8 mouse cellular contexts compared by ENCODE assay signal in genomic region chr2:155819449-155820251, GRCm38 (mm10). TPM values are rescaled to one million over a fixed set of nuclear protein-coding genes. Genes with fewer than 3 reads are reported as not detected.
A peak's percentile ranks its signal among the peaks of the same experiment; 100 is the strongest.
DNase-seq lines count a peak whose midpoint lies in the region; ATAC-seq and TF ChIP-seq lines count a peak whose summit lies in the region.

No protein-coding gene starts in this region.

- peak overlapping the region; percentile 95 for H3K4me3 ChIP-seq in layer of hippocampus, adult 2 months
- H3K4me3 ChIP-seq in bone marrow macrophage, adult 2 months (ENCODE audit: insufficient read depth, low read length), result peak overlapping the region; percentile 16
- H3K4me3 ChIP-seq in forebrain, postnatal 0 days (ENCODE audit: low read depth, low read length), result peak overlapping the region; percentile 54
- H3K4me3 ChIP-seq in neural tube, embryonic 13.5 days, result peak overlapping the region; percentile 56

- no peak for DNase-seq in layer of hippocampus, adult 2 months (ENCODE audit: low spot score in 2 of 2)
- DNase-seq in layer of hippocampus, adult 9-11 months, result no peak
- DNase-seq in forebrain, postnatal 0 days, result no peak
- DNase-seq in kidney, postnatal 4 days, result peak; percentile 28 to 61
- no peak for DNase-seq in frontal cortex, postnatal 25 days (ENCODE audit: low spot score in 2 of 2)
- no peak for DNase-seq in layer of hippocampus, adult 11-12 months (ENCODE audit: low spot score)

- 62% methylated on average over 6 of the region's 6 CpGs for WGBS in forebrain, postnatal 0 days
- 60% methylated on average over 6 of the region's 6 CpGs for WGBS in neural tube, embryonic 13.5 days

- H3K4me1 ChIP-seq in bone marrow macrophage, adult 2 months (ENCODE audit: control insufficient read depth, insufficient read depth, low read length), result peaks cover 27% of the 10 kb centered on the region
- peaks cover 6% of the 10 kb centered on the region; the same call in 1 of the 2 replicates for H3K4me1 ChIP-seq in forebrain, postnatal 0 days (ENCODE audit: insufficient read depth)
- peaks cover 35% of the 10 kb centered on the region for H3K4me1 ChIP-seq in neural tube, embryonic 13.5 days (replicated peaks)

- H3K36me3 ChIP-seq in forebrain, postnatal 0 days (ENCODE audit: insufficient read depth), result peaks cover 49% of the 10 kb centered on the region
- peaks cover 56% of the 10 kb centered on the region for H3K36me3 ChIP-seq in neural tube, embryonic 13.5 days

- no peak for TF ChIP-seq POLR2A in bone marrow macrophage, adult 2 months (IDR thresholded peaks at IDR 0.05; ENCODE audit: borderline replicate concordance, low read depth, low read length)

- peak overlapping the region; percentile 94 for H3K27ac ChIP-seq in layer of hippocampus, adult 2 months
- peak overlapping the region; percentile 81 for H3K27ac ChIP-seq in bone marrow macrophage, adult 2 months (ENCODE audit: insufficient read depth, low read depth, low read length)
- H3K27ac ChIP-seq in forebrain, postnatal 0 days (ENCODE audit: low read depth, low read length), result peak overlapping the region; percentile 81
- H3K27ac ChIP-seq in neural tube, embryonic 13.5 days (replicated peaks), result peak overlapping the region; percentile 87

- H3K4me2 ChIP-seq in forebrain, postnatal 0 days (ENCODE audit: low read depth), result peak overlapping the region; percentile 93
- H3K4me2 ChIP-seq in neural tube, embryonic 13.5 days, result peak overlapping the region; percentile 65

- ATAC-seq in forebrain, postnatal 0 days, result no peak; the same call in 1 of the 2 replicates
- peak; percentile 24 for ATAC-seq in neural tube, embryonic 13.5 days (ENCODE audit: low read depth)

- H3K27me3 ChIP-seq in forebrain, postnatal 0 days (ENCODE audit: insufficient read depth, low read length), result no peaks in the 10 kb centered on the region
- H3K27me3 ChIP-seq in neural tube, embryonic 13.5 days, result no peaks in the 10 kb centered on the region

- no peaks in the 10 kb centered on the region for H3K9me3 ChIP-seq in forebrain, postnatal 0 days (ENCODE audit: low read length)
- H3K9me3 ChIP-seq in neural tube, embryonic 13.5 days, result no peaks in the 10 kb centered on the region

- peak overlapping the region; percentile 79 for H3K9ac ChIP-seq in forebrain, postnatal 0 days
- peak overlapping the region; percentile 77 for H3K9ac ChIP-seq in neural tube, embryonic 13.5 days

- TF ChIP-seq CTCF in layer of hippocampus, adult 2 months (conservative IDR thresholded peaks at IDR 0.05), result no peak
- TF ChIP-seq CTCF in bone marrow macrophage, adult 2 months (IDR thresholded peaks at IDR 0.05; ENCODE audit: low read depth, low read length), result no peak
- TF ChIP-seq CTCF in forebrain, postnatal 0 days (IDR thresholded peaks at IDR 0.05; ENCODE audit: low read depth), result no peak

RNA-seq across cellular contexts. Expression of gene BC029722, which starts 0.4 kb away (rescaled TPM):
- 10 to 100 TPM; 52.2 to 52.8 TPM for total RNA-seq in layer of hippocampus, adult 2 months (2021)
- polyA plus RNA-seq in bone marrow macrophage, adult 2 months (2012; ENCODE audit: insufficient read depth, insufficient read length, missing spikeins), result 44.7 and 46.1 TPM in 2 replicates
- total RNA-seq in forebrain, postnatal 0 days (2014; rRNA removed), result 26.4 and 31.4 TPM in 2 replicates
- 53.4 and 55.5 TPM in 2 replicates for polyA plus RNA-seq in forebrain, postnatal 0 days (2015; fragmentation: Nextera tagmentation; extraction: Ambion mirVana)
- 24.1 and 28.7 TPM in 2 replicates for polyA plus RNA-seq in neural tube, embryonic 13.5 days (2015; fragmentation: Nextera tagmentation; extraction: Ambion mirVana)

RNA-seq across cellular contexts. Expression of gene Eif6, which starts 7.1 kb away (rescaled TPM):
- total RNA-seq in layer of hippocampus, adult 2 months (2021), result 10 to 100 TPM; 61.7 to 65.1 TPM
- polyA plus RNA-seq in bone marrow macrophage, adult 2 months (2012; ENCODE audit: insufficient read depth, insufficient read length, missing spikeins), result 89.5 and 91.7 TPM in 2 replicates
- 91.9 and 99.3 TPM in 2 replicates for total RNA-seq in forebrain, postnatal 0 days (2014; rRNA removed)
- 145 and 171 TPM in 2 replicates for polyA plus RNA-seq in forebrain, postnatal 0 days (2015; fragmentation: Nextera tagmentation; extraction: Ambion mirVana)
- polyA plus RNA-seq in neural tube, embryonic 13.5 days (2015; fragmentation: Nextera tagmentation; extraction: Ambion mirVana), result 156 and 170 TPM in 2 replicates

RNA-seq across cellular contexts. Expression of gene Fam83c, which starts 15.0 kb away (rescaled TPM):
- total RNA-seq in layer of hippocampus, adult 2 months (2021), result not detected
- not detected in 2 replicates for polyA plus RNA-seq in bone marrow macrophage, adult 2 months (2012; ENCODE audit: insufficient read depth, insufficient read length, missing spikeins)
- not detected in 2 replicates for total RNA-seq in forebrain, postnatal 0 days (2014; rRNA removed)
- polyA plus RNA-seq in forebrain, postnatal 0 days (2015; fragmentation: Nextera tagmentation; extraction: Ambion mirVana), result 0.06 and 0.12 TPM in 2 replicates
- polyA plus RNA-seq in neural tube, embryonic 13.5 days (2015; fragmentation: Nextera tagmentation; extraction: Ambion mirVana), result 0.56 and 0.63 TPM in 2 replicates

RNA-seq across cellular contexts. Expression of gene Mmp24, which starts 44.5 kb away (rescaled TPM):
- total RNA-seq in layer of hippocampus, adult 2 months (2021), result 10 to 100 TPM; 36.8 to 38.5 TPM
- polyA plus RNA-seq in bone marrow macrophage, adult 2 months (2012; ENCODE audit: insufficient read depth, insufficient read length, missing spikeins), result not detected in 2 replicates
- 124 and 128 TPM in 2 replicates for total RNA-seq in forebrain, postnatal 0 days (2014; rRNA removed)
- polyA plus RNA-seq in forebrain, postnatal 0 days (2015; fragmentation: Nextera tagmentation; extraction: Ambion mirVana), result 15.5 and 17.0 TPM in 2 replicates
- polyA plus RNA-seq in neural tube, embryonic 13.5 days (2015; fragmentation: Nextera tagmentation; extraction: Ambion mirVana), result 11.7 and 12.2 TPM in 2 replicates

Comparison
In these comparisons a context has a peak if more than half of its experiments do, and no peak if none do; other contexts are left out.
1. DNase-seq: peak in kidney, postnatal 4 days (2 of 2); none in layer of hippocampus, adult 2 months (0 of 2), layer of hippocampus, adult 9-11 months (single experiment), forebrain, postnatal 0 days (single experiment), frontal cortex, postnatal 25 days (0 of 2) and layer of hippocampus, adult 11-12 months (single experiment).
2. H3K4me3 ChIP-seq: peak in every context shown above with its lines; median percentile 95 in layer of hippocampus, adult 2 months; 56 in neural tube, embryonic 13.5 days; 54 in forebrain, postnatal 0 days; 16 in bone marrow macrophage, adult 2 months.
3. Peak in every context shown above with its lines, with median percentiles within 50 percentile points of each other: H3K27ac ChIP-seq.